Mouse (Mus musculus) lung, postnatal 0 days (tissue): ENCODE measurements around the gene Gpn1. TPM values are rescaled to one million over a fixed set of nuclear protein-coding genes. Genes with fewer than 3 reads are reported as not detected.
A peak's percentile ranks its signal among the peaks of the same experiment; 100 is the strongest.

Experiments
- ATAC-seq: fragments of 200-750 bp; cut with Nextera tagmentation; 2 replicates; pipeline ENCODE4 v1.8.0; 2017; ENCODE audit warnings: moderate library complexity
- DNase-seq: peaks from one replicate; pipeline ENCODE4 v3.0.0-alpha.2; 2016; ENCODE audit warnings: low spot score
- H3K27ac ChIP-seq: fragments of 300-500 bp; sonication (generic); 2 replicates; pipeline ENCODE4 v1.5.1; 2014; ENCODE audit warnings: antibody characterized with exemption, mild to moderate bottlenecking, low read length, mixed read lengths
- H3K27me3 ChIP-seq: fragments of 300-500 bp; sonication (generic); replicated peaks from 2 replicates; pipeline ENCODE4 v1.6.1; 2014; ENCODE audit warnings: low read length, mixed read lengths; ENCODE audit not compliant: insufficient read depth
- H3K36me3 ChIP-seq: fragments of 300-500 bp; sonication (generic); 2 replicates; pipeline ENCODE4 v1.6.1; 2014; ENCODE audit warnings: low read length, mixed read lengths; ENCODE audit not compliant: insufficient read depth
- H3K4me1 ChIP-seq: fragments of 300-500 bp; sonication (generic); 2 replicates; pipeline ENCODE4 v1.6.1; 2014; ENCODE audit warnings: antibody characterized with exemption, low read depth, low read length, mixed read lengths; ENCODE audit not compliant: insufficient read depth
- H3K4me2 ChIP-seq: fragments of 300-500 bp; sonication (generic); replicated peaks from 2 replicates; pipeline ENCODE4 v1.6.1; 2014; ENCODE audit warnings: low read depth, mild to moderate bottlenecking, low read length, moderate library complexity, mixed read lengths
- H3K4me3 ChIP-seq: fragments of 300-500 bp; sonication (generic); 2 replicates; pipeline ENCODE4 v1.5.1; 2014; ENCODE audit warnings: low read depth, low read length
- H3K9ac ChIP-seq: fragments of 300-500 bp; sonication (generic); replicated peaks from 2 replicates; pipeline ENCODE4 v1.6.1; 2014; ENCODE audit warnings: low read depth, mild to moderate bottlenecking
- H3K9me3 ChIP-seq: fragments of 300-500 bp; sonication (generic); 2 replicates; pipeline ENCODE4 v1.6.1; 2016; ENCODE audit warnings: low read length, mixed read lengths
- CTCF ChIP-seq: IDR thresholded peaks from 2 replicates; pipeline ENCODE4 v1.5.1; 2016; ENCODE audit warnings: antibody characterized with exemption, mild to moderate bottlenecking
- EP300 ChIP-seq: IDR thresholded peaks from 2 replicates; pipeline ENCODE4 v1.6.1; 2016; ENCODE audit warnings: antibody characterized with exemption, mild to moderate bottlenecking, control low read depth
- WGBS: fragments of 180-500 bp; shearing (Covaris S2); extraction: QIAGEN DNeasy Blood & Tissue Kit; methylation state at CpG from one replicate; pipeline ENCODE4 v1.1.7; 2014; 5-methylcytosine and 5-hydroxymethylcytosine counted together
- polyA plus RNA-seq: library from polyadenylated mRNA; unstranded; fragments of >200 nt; fragmentation: Nextera tagmentation; extraction: Ambion mirVana; gene quantifications from 2 replicates; pipeline ENCODE4 v1.2.1, GENCODE M21; 2015

The Gpn1 gene
- polyA plus RNA-seq, 1 experiment from 2014 or later: 22.3 TPM

- Histone ChIP-seq H3K4me1 (peaks cover 4% of the 10 kb centered on the region; the same call in 1 of the 2 replicates), H3K9me3 (no peaks in the 10 kb centered on the region), H3K9ac (no peak overlapping the region), H3K27me3 (no peaks in the 10 kb centered on the region), H3K27ac (no peak overlapping the region), H3K4me3 (no peak overlapping the region), H3K4me2 (no peak overlapping the region), H3K36me3 (peaks cover 29% of the 10 kb centered on the region)
- WGBS: 44% methylated on average over 2 of the region's 2 CpGs
- ATAC-seq (no peak), DNase-seq (no peak)
- no peak for TF ChIP-seq EP300
- no peak for TF ChIP-seq CTCF
These were observed 34.0 kb downstream of the Gpn1 start for GRCm38 (mm10) chr5:31528560-31528959.

GRCm38 (mm10) chr5:31535228-31535627 is 40.7 kb downstream of the Gpn1 start:
- no peak overlapping the region for H3K27ac ChIP-seq
- H3K4me1 ChIP-seq: no peaks in the 10 kb centered on the region
- H3K9me3 ChIP-seq: no peaks in the 10 kb centered on the region
- H3K36me3 ChIP-seq: peaks cover 51% of the 10 kb centered on the region
- H3K9ac ChIP-seq: no peak overlapping the region
- ATAC-seq: no peak
- H3K4me3 ChIP-seq: no peak overlapping the region
- WGBS: 89% methylated on average over 2 of the region's 2 CpGs
- no peak for TF ChIP-seq EP300
- peak; percentile 27 for TF ChIP-seq CTCF
- DNase-seq: no peak
- H3K4me2 ChIP-seq: no peak overlapping the region
- no peaks in the 10 kb centered on the region for H3K27me3 ChIP-seq

GRCm38 (mm10) chr5:31559401-31559800 is 64.9 kb downstream of the Gpn1 start:
- ATAC-seq (no peak), DNase-seq (no peak)
- Histone ChIP-seq H3K27me3 (no peaks in the 10 kb centered on the region), H3K9ac (no peak overlapping the region), H3K36me3 (peaks cover 10% of the 10 kb centered on the region; the same call in 1 of the 2 replicates), H3K4me3 (no peak overlapping the region), H3K4me2 (no peak overlapping the region), H3K4me1 (peaks cover 4% of the 10 kb centered on the region; the same call in 1 of the 2 replicates), H3K9me3 (no peaks in the 10 kb centered on the region), H3K27ac (no peak overlapping the region)
- no peak for TF ChIP-seq EP300
- no peak for TF ChIP-seq CTCF
- 41% methylated on average over 1 of the region's 1 CpGs for WGBS

- TF ChIP-seq CTCF: no peak
- no peak for TF ChIP-seq EP300
- Histone ChIP-seq H3K9me3 (no peaks in the 10 kb centered on the region), H3K9ac (no peak overlapping the region), H3K27ac (no peak overlapping the region), H3K4me2 (no peak overlapping the region), H3K36me3 (peaks cover 10% of the 10 kb centered on the region; the same call in 1 of the 2 replicates), H3K27me3 (no peaks in the 10 kb centered on the region), H3K4me3 (no peak overlapping the region), H3K4me1 (peaks cover 4% of the 10 kb centered on the region; the same call in 1 of the 2 replicates)
- no peak for ATAC-seq
- 96% methylated on average over 2 of the region's 2 CpGs for WGBS
- DNase-seq: no peak
These were observed 65.8 kb downstream of the Gpn1 start for GRCm38 (mm10) chr5:31560352-31560751.

GRCm38 (mm10) chr5:31562036-31562666 is 67.6 kb downstream of the Gpn1 start:
- no peak overlapping the region for H3K4me2 ChIP-seq
- H3K27me3 ChIP-seq: no peaks in the 10 kb centered on the region
- H3K4me1 ChIP-seq: peaks cover 4% of the 10 kb centered on the region; the same call in 1 of the 2 replicates
- TF ChIP-seq EP300 (peak; percentile 40), CTCF (no peak)
- ATAC-seq: peak; percentile 58
- DNase-seq: peak; percentile 71
- H3K36me3 ChIP-seq: 0 out of 2 replicates have a peak, but pooled peaks cover 5% of the 10 kb centered on the region
- H3K27ac ChIP-seq: peak overlapping the region; percentile 71
- 44% methylated on average over 7 of the region's 7 CpGs for WGBS
- H3K9me3 ChIP-seq: no peaks in the 10 kb centered on the region
- H3K4me3 ChIP-seq: no peak overlapping the region
- H3K9ac ChIP-seq: no peak overlapping the region

Other genes with a start within 250 kb of the Gpn1 start
- gene Krtcap3, start 243.1 kb upstream of the Gpn1 start, polyA plus RNA-seq: 44.5 and 50.4 TPM in 2 replicates
- 24.2 and 25.6 TPM in 2 replicates for gene Ift172, start 203.6 kb upstream of the Gpn1 start, polyA plus RNA-seq
- gene Fndc4, start 198.7 kb upstream of the Gpn1 start, polyA plus RNA-seq: 9.7 and 11.8 TPM in 2 replicates
- gene Gckr, start 197.3 kb upstream of the Gpn1 start, polyA plus RNA-seq: 0.08 TPM in 1 of 2 replicates, not detected in the other
- gene Zfp512, start 42.3 kb upstream of the Gpn1 start, polyA plus RNA-seq: 18.2 and 19.1 TPM in 2 replicates
- not detected in 2 replicates for gene 4930548H24Rik, start 9.0 kb upstream of the Gpn1 start, polyA plus RNA-seq
- 15.0 and 16.2 TPM in 2 replicates for gene Slc4a1ap, start 32.3 kb downstream of the Gpn1 start, polyA plus RNA-seq
- 11.4 and 12.4 TPM in 2 replicates for gene Supt7l, start 33.1 kb downstream of the Gpn1 start, polyA plus RNA-seq
- gene Mrpl33, start 102.2 kb downstream of the Gpn1 start, polyA plus RNA-seq: 307 and 313 TPM in 2 replicates
- 9.8 and 10.1 TPM in 2 replicates for gene Rbks, start 202.9 kb downstream of the Gpn1 start, polyA plus RNA-seq
- 39.4 and 46.5 TPM in 2 replicates for gene Babam2, start 202.9 kb downstream of the Gpn1 start, polyA plus RNA-seq